In the genomic region with DNA sequence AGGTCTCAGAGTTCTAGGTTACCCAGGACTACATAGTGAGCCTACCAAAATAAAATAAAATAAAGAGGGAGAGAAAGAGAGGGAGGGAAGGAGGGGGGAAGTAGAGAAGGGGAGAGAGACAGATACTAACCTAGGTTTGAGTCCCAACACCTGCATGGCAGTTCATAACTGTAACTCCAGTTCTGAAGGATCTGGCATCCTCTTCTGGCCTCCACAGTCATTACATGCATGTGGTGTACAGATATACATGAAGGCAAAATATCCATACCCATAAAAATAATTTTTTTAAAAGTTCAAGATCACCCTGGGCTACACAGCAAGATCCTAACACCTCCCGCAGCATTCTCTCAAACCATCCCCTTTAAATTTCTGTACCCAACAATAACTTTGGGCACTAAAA, we compare ENCODE assay signal across 13 mouse cellular contexts.
"Had no signal": no experiment of that assay in that cellular context is flagged by ENCODE, and none has a peak within 500 bp of the region (broad histone marks: within the 10 kb centered on the region; RNA-seq: fewer than 3 reads in every experiment).

No protein-coding gene starts in this region.

- DNase-seq: kidney, adult 18-20 months; kidney, postnatal 25 days; liver; lung, postnatal 10 days; thymus, adult 2 months; thymus, postnatal 25 days had no signal

- ATAC-seq: inflammation-experienced regulatory T-cells, adult 6 months had no signal

- H3K27me3 ChIP-seq: kidney, embryonic 15.5 days; limb, embryonic 12.5 days; megakaryocyte, embryonic 14.5 days; midbrain, embryonic 12.5 days had no signal

- H3K4me1 ChIP-seq: kidney, embryonic 15.5 days; limb, embryonic 12.5 days; midbrain, embryonic 12.5 days had no signal

- H3K27ac ChIP-seq: kidney, embryonic 15.5 days; limb, embryonic 12.5 days; macrophage; midbrain, embryonic 12.5 days had no signal

- H3K36me3 ChIP-seq: kidney, embryonic 15.5 days; limb, embryonic 12.5 days; midbrain, embryonic 12.5 days had no signal

- H3K9me3 ChIP-seq: kidney, embryonic 15.5 days; limb, embryonic 12.5 days; megakaryocyte, embryonic 14.5 days; midbrain, embryonic 12.5 days had no signal

- H3K4me2 ChIP-seq: kidney, embryonic 15.5 days; limb, embryonic 12.5 days; midbrain, embryonic 12.5 days had no signal

- H3K9ac ChIP-seq: kidney, embryonic 15.5 days; limb, embryonic 12.5 days; midbrain, embryonic 12.5 days had no signal

- H3K4me3 ChIP-seq: kidney, embryonic 15.5 days; limb, embryonic 12.5 days; megakaryocyte, embryonic 14.5 days; midbrain, embryonic 12.5 days; myocyte had no signal
